Mouse (Mus musculus) mouse trophoblast stem cell (cell line): Measurements from ENCODE around the gene Slc22a15.

Experiments used
- in situ Hi-C, 2 experiments: fragments of 300-500 bp; cut with MseI, MboI; formaldehyde crosslinking; loops; 2 replicates in 1 of 2; 3 replicates in 1 of 2; pipeline ENCODE4 v1.15.1; 2025

Gene Slc22a15

GRCm38 (mm10) chr3:101917665-101918064 lies 6.6 kb downstream of the Slc22a15 start:
- in situ Hi-C loops: no loop called here

- in situ Hi-C loops: no loop called here
Measured at GRCm38 (mm10) chr3:101916525-101916924, 7.7 kb downstream of the Slc22a15 start.

GRCm38 (mm10) chr3:101915048-101915801 lies 9.0 kb downstream of the Slc22a15 start:
- in situ Hi-C loops: no loop called here

GRCm38 (mm10) chr3:101914266-101914665 lies 10.0 kb downstream of the Slc22a15 start:
- in situ Hi-C loops: no loop called here

- in situ Hi-C loops: no loop called here
Measured at GRCm38 (mm10) chr3:101912041-101912440, 12.2 kb downstream of the Slc22a15 start.

GRCm38 (mm10) chr3:101907049-101907448 lies 17.2 kb downstream of the Slc22a15 start:
- in situ Hi-C loops: no loop called here

- in situ Hi-C loops: no loop called here
Measured at GRCm38 (mm10) chr3:101904776-101905175, 19.5 kb downstream of the Slc22a15 start.

- in situ Hi-C loops: no loop called here
Measured at GRCm38 (mm10) chr3:101903091-101903490, 21.2 kb downstream of the Slc22a15 start.

- in situ Hi-C loops: no loop called here
Measured at GRCm38 (mm10) chr3:101902344-101902743, 21.9 kb downstream of the Slc22a15 start.

GRCm38 (mm10) chr3:101897377-101897974 lies 26.8 kb downstream of the Slc22a15 start:
- in situ Hi-C loops: no loop called here

GRCm38 (mm10) chr3:101896893-101897292 lies 27.4 kb downstream of the Slc22a15 start:
- in situ Hi-C loops: no loop called here

GRCm38 (mm10) chr3:101895376-101895910 lies 28.8 kb downstream of the Slc22a15 start:
- in situ Hi-C loops: no loop called here

GRCm38 (mm10) chr3:101885591-101885990 lies 38.7 kb downstream of the Slc22a15 start:
- in situ Hi-C loops: no loop called here

- in situ Hi-C loops: no loop called here
Measured at GRCm38 (mm10) chr3:101885041-101885440, 39.2 kb downstream of the Slc22a15 start.

GRCm38 (mm10) chr3:101883902-101884301 lies 40.4 kb downstream of the Slc22a15 start:
- in situ Hi-C loops: no loop called here

GRCm38 (mm10) chr3:101881721-101882120 lies 42.5 kb downstream of the Slc22a15 start:
- in situ Hi-C loops: no loop called here

- in situ Hi-C loops: no loop called here
Measured at GRCm38 (mm10) chr3:101880818-101881217, 43.4 kb downstream of the Slc22a15 start.

GRCm38 (mm10) chr3:101878136-101878535 lies 46.1 kb downstream of the Slc22a15 start:
- in situ Hi-C loops: no loop called here

GRCm38 (mm10) chr3:101876459-101877285 lies 47.6 kb downstream of the Slc22a15 start:
- in situ Hi-C loops: no loop called here

GRCm38 (mm10) chr3:101875258-101875920 lies 48.9 kb downstream of the Slc22a15 start:
- in situ Hi-C loops: no loop called here

GRCm38 (mm10) chr3:101873061-101873675 lies 51.1 kb downstream of the Slc22a15 start:
- in situ Hi-C loops: no loop called here
